Mouse (Mus musculus) liver, adult 2 months (tissue): Measurements from ENCODE around the gene Hapln4. TPM values are rescaled to one million over a fixed set of nuclear protein-coding genes. Genes with fewer than 3 reads are reported as not detected.

Source experiments
- DNase-seq: peaks from one replicate; pipeline ENCODE4 v3.0.0-alpha.2; 2011; ENCODE audit warnings: low read depth, low spot score; ENCODE audit errors: extremely low read depth
- H3K27ac ChIP-seq: fragments of 200-500 bp; replicated peaks from 2 replicates; pipeline ENCODE4 v1.5.1; 2012; ENCODE audit warnings: low read depth, mild to moderate bottlenecking, control low read depth, inconsistent platforms, low read length; ENCODE audit not compliant: insufficient read depth
- H3K27me3 ChIP-seq: fragments of 200-500 bp; 2 replicates; pipeline ENCODE4 v1.6.1; 2012; ENCODE audit warnings: mild to moderate bottlenecking, moderate library complexity, low read length, inconsistent platforms; ENCODE audit not compliant: control insufficient read depth, insufficient read depth
- H3K36me3 ChIP-seq: fragments of 200-500 bp; 2 replicates; pipeline ENCODE4 v1.6.1; 2012; ENCODE audit warnings: low read length, inconsistent platforms; ENCODE audit not compliant: control insufficient read depth, insufficient read depth
- H3K4me1 ChIP-seq: fragments of 200-500 bp; 2 replicates; pipeline ENCODE4 v1.6.1; 2011; ENCODE audit warnings: low read length; ENCODE audit not compliant: control insufficient read depth, insufficient read depth
- H3K4me3 ChIP-seq: fragments of 200-500 bp; 2 replicates; pipeline ENCODE4 v1.5.1; 2011; ENCODE audit warnings: low read depth, mild to moderate bottlenecking, control low read depth, low read length, moderate library complexity; ENCODE audit not compliant: insufficient read depth
- H3K79me2 ChIP-seq: fragments of 200-500 bp; 2 replicates; pipeline ENCODE4 v1.6.1; 2012; ENCODE audit warnings: inconsistent platforms, mild to moderate bottlenecking, low read length, moderate library complexity; ENCODE audit not compliant: control insufficient read depth, insufficient read depth
- H3K9ac ChIP-seq: fragments of 200-500 bp; 2 replicates; pipeline ENCODE4 v1.6.1; 2012; ENCODE audit warnings: low read depth, mild to moderate bottlenecking, control low read depth, inconsistent platforms, low read length
- CTCF ChIP-seq: fragments of 200-500 bp; IDR thresholded peaks from 2 replicates; pipeline ENCODE4 v1.5.1; 2011; ENCODE audit warnings: low read depth, low read length, control low read depth
- POLR2A ChIP-seq: fragments of 200-500 bp; IDR thresholded peaks from 2 replicates; pipeline ENCODE4 v1.6.1; 2011; ENCODE audit warnings: low read length, control low read depth; ENCODE audit not compliant: insufficient read depth; ENCODE audit errors: extremely low read depth
- WGBS: fragments of 180-500 bp; shearing (Covaris S2); methylation state at CpG from one replicate; pipeline ENCODE4 v1.1.7; 2018; 5-methylcytosine and 5-hydroxymethylcytosine counted together
- polyA plus RNA-seq: library from polyadenylated mRNA; depleted of rRNA; stranded (reverse); fragments of >200 nt; gene quantifications from 2 replicates; pipeline ENCODE4 v1.2.3, GENCODE M21; 2012
- total RNA-seq: library from RNA; depleted of rRNA; stranded (reverse); fragments of >200 nt; gene quantifications from 2 replicates; pipeline ENCODE4 v1.2.3, GENCODE M21; 2014

Gene Hapln4
- total and polyA plus RNA-seq, 2 experiments, result 2.2 to 8.8 TPM

GRCm38 (mm10) chr8:70073682-70074081 lies 9.6 kb upstream of the Hapln4 start:
- Histone ChIP-seq H3K4me1 (peaks cover 15% of the 10 kb centered on the region), H3K79me2 (no peaks in the 10 kb centered on the region), H3K36me3 (peaks cover 2% of the 10 kb centered on the region; the same call in 1 of the 2 replicates), H3K27ac (peak overlapping the region; percentile 98), H3K9ac (peak overlapping the region; percentile 35; the same call in 1 of the 2 replicates), H3K27me3 (no peaks in the 10 kb centered on the region), H3K4me3 (no peak overlapping the region)
- DNase-seq, result no peak
- TF ChIP-seq POLR2A (no peak), CTCF (no peak)
- WGBS, result 11% methylated on average over 1 of the region's 1 CpGs

DNA sequence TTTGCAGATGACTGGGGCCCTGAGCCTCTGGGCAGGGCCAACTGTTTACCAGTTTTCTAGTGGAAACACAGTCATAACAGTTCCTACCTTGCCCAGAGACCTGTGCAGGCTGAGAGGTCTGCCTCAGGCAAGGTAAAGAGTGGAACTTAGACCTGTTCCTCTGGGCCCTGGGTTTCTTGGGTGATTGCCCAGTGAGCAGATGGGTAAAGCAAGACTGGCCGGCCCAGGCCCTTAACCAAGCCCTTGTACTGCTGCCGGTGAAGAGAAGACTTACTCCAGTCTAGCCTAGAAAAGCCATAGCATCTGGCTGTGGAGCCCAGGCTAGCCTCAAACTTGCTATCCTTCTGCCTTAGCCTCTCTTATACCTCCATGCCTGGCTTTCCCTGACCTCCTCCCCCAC lies 1.3 kb upstream of the Hapln4 start:
- Histone ChIP-seq H3K36me3 (peaks cover 2% of the 10 kb centered on the region; the same call in 1 of the 2 replicates), H3K27ac (no peak overlapping the region), H3K79me2 (no peaks in the 10 kb centered on the region), H3K4me3 (no peak overlapping the region), H3K27me3 (no peaks in the 10 kb centered on the region), H3K9ac (no peak overlapping the region), H3K4me1 (no peaks in the 10 kb centered on the region; the same call in none of the 2 replicates)
- WGBS, result 93% methylated on average over 2 of the region's 2 CpGs
- no peak for TF ChIP-seq POLR2A
- no peak for DNase-seq

DNA sequence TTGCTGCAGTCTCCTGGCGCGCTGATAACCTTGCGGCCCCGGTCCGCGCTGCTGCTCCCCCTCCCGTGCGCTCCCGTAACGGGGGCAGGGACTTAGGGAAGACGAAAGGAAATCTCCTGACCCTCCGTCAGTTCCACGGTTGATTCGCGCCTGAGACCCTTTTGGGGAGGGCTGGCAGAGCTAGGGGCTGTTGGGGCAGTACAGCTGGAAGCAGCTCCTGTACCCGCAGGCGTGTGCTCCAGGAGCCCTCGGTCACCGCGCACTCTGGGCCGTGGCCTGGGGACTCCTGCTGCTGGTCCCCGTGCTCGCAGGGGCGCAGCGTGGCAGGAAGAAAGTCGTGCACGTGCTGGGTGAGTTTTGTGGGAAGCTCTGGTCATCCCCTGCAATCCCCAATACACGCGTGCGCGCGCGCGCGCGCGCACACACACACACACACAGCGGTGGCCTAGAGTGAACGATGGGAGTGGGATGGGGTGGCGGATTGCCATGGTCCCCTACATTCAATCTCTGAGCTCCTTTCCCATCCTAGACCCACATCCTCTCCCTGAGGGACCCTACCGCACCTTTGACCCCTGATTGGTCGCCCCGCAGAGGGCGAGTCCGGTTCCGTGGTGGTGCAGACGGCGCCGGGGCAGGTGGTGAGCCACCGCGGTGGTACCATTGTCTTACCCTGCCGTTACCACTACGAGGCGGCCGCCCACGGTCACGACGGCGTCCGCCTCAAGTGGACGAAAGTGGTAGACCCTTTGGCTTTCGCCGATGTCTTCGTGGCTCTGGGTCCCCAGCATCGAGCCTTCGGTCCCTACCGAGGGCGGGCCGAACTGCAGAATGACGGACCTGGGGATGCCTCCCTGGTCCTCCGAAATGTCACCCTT lies 1.2 kb downstream of the Hapln4 start:
- TF ChIP-seq CTCF, result no peak
- H3K4me1 ChIP-seq, result no peaks in the 10 kb centered on the region; the same call in none of the 2 replicates
- H3K79me2 ChIP-seq, result no peaks in the 10 kb centered on the region
- peak overlapping the region; percentile 63 for H3K9ac ChIP-seq
- H3K4me3 ChIP-seq, result peak overlapping the region; percentile 60
- H3K27me3 ChIP-seq, result peaks cover 6% of the 10 kb centered on the region
- no peaks in the 10 kb centered on the region for H3K36me3 ChIP-seq
- no peak for DNase-seq
- 8% methylated on average over 71 of the region's 71 CpGs for WGBS
- H3K27ac ChIP-seq, result no peak overlapping the region

GRCm38 (mm10) chr8:70086151-70086550 lies 2.9 kb downstream of the Hapln4 start:
- WGBS, result 41% methylated on average over 1 of the region's 1 CpGs
- no peak overlapping the region for H3K9ac ChIP-seq
- no peak overlapping the region for H3K4me3 ChIP-seq
- peaks cover 6% of the 10 kb centered on the region for H3K27me3 ChIP-seq
- TF ChIP-seq POLR2A (no peak), CTCF (no peak)
- H3K36me3 ChIP-seq, result no peaks in the 10 kb centered on the region
- no peak overlapping the region for H3K27ac ChIP-seq
- H3K4me1 ChIP-seq, result no peaks in the 10 kb centered on the region; the same call in none of the 2 replicates
- no peaks in the 10 kb centered on the region for H3K79me2 ChIP-seq
- DNase-seq, result no peak

- TF ChIP-seq POLR2A, result no peak
- TF ChIP-seq CTCF, result no peak
- 40% methylated on average over 7 of the region's 7 CpGs for WGBS
- Histone ChIP-seq H3K36me3 (no peaks in the 10 kb centered on the region), H3K4me3 (no peak overlapping the region), H3K9ac (no peak overlapping the region), H3K27me3 (peaks cover 9% of the 10 kb centered on the region), H3K79me2 (no peaks in the 10 kb centered on the region), H3K27ac (no peak overlapping the region), H3K4me1 (no peaks in the 10 kb centered on the region; the same call in none of the 2 replicates)
- DNase-seq, result no peak
Observed at GRCm38 (mm10) chr8:70087237-70087636, 4.0 kb downstream of the Hapln4 start.
